Mouse (Mus musculus): ENCODE results near the gene 4930404H24Rik. TPM values are rescaled to one million over a fixed set of nuclear protein-coding genes. Genes with fewer than 3 reads are reported as not detected.

Gene 4930404H24Rik
- total RNA-seq, 1 experiment: not detected

DNA sequence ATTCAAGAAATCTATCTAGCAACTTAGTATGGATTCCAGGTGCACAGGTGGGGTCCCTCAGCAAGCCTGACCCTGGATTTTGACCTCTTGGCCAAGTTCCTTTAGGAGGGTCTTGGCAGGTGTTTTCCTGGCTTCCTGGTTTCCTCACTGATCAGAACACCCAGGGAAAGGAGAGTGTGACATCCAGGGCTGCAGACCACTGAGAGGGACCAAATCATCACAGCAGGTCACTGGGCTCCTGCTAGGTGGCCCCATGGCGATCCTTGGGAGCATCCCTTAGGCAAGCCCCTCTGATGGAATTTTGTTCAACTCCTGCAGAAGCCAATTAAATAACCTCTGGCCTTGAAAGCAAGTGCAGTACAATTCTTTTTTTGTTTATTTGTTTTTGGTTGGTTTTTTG lies 2.5 kb upstream of the 4930404H24Rik start:
- Histone ChIP-seq H3K9ac (ENCODE audit: insufficient read depth, low read depth, low read length, poor library complexity, severe bottlenecking) (no peak overlapping the region), H3K9me3 (ENCODE audit: control insufficient read depth, insufficient read depth, low read depth, low read length) (no peaks in the 10 kb centered on the region), H3K27ac (ENCODE audit: insufficient read depth, low read depth, low read length, poor library complexity, severe bottlenecking) (no peak overlapping the region), H3K4me1 (ENCODE audit: control insufficient read depth in 2 of 2, insufficient read depth in 2 of 2, low read length in 2 of 2, poor library complexity in 1 of 2) (peaks cover 2 to 23% of the 10 kb centered on the region in 2 experiments; a peak in 1 of 4 replicates), H3K36me3 (ENCODE audit: control insufficient read depth, insufficient read depth, low read length, poor library complexity, severe bottlenecking) (no peaks in the 10 kb centered on the region), H3K4me3 (ENCODE audit: insufficient read depth in 1 of 2, low read depth in 1 of 2, low read length in 2 of 2, poor library complexity in 1 of 2, severe bottlenecking in 1 of 2) (no peak overlapping the region)
- TF ChIP-seq CHD2 (IDR thresholded peaks at IDR 0.05; ENCODE audit: low read depth, low read length) (no peak), ZNF384 (IDR thresholded peaks at IDR 0.05; ENCODE audit: low read depth, low read length) (no peak), MAFK (IDR thresholded peaks at IDR 0.05; ENCODE audit: insufficient read depth, low read depth, low read length) (no peak)
- in situ Hi-C loops (cut with MboI; ENCODE audit: low sequenced_read_pairs in 2 of 2, unreplicated experiment in 2 of 2): loop anchor here in 1 of 2 experiments (25.0 kb wide), 1 partner anchor 97 kb away; no protein-coding TSS in a partner anchor
- no peak for DNase-seq (ENCODE audit: low read depth, low spot score)

DNA sequence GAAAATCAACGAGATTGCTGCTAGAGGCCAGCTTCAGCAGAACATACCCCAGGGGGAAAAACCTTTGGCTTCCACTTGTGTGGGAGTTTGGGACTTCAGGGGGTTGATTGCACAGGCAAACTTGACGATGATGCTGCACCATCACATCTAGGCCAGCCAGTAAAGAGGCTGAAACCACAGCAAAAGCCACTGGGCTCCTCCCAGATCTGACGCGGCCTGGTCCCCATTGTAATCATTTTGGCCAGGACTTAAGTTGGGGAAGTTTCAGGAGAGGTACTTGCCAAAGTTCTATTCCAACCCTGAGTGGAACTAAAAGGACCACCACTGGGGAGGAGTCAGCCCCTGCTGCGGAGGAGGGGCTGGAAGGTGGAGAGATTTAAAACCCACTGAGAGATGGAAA lies 1.6 kb upstream of the 4930404H24Rik start:
- Histone ChIP-seq H3K4me1 (ENCODE audit: control insufficient read depth in 2 of 2, insufficient read depth in 2 of 2, low read length in 2 of 2, poor library complexity in 1 of 2) (peaks cover 2 to 23% of the 10 kb centered on the region in 2 experiments; a peak in 2 of 4 replicates), H3K9ac (ENCODE audit: insufficient read depth, low read depth, low read length, poor library complexity, severe bottlenecking) (no peak overlapping the region), H3K27ac (ENCODE audit: insufficient read depth, low read depth, low read length, poor library complexity, severe bottlenecking) (no peak overlapping the region), H3K4me3 (ENCODE audit: insufficient read depth in 1 of 2, low read depth in 1 of 2, low read length in 2 of 2, poor library complexity in 1 of 2, severe bottlenecking in 1 of 2) (no peak overlapping the region), H3K36me3 (ENCODE audit: control insufficient read depth, insufficient read depth, low read length, poor library complexity, severe bottlenecking) (no peaks in the 10 kb centered on the region), H3K9me3 (ENCODE audit: control insufficient read depth, insufficient read depth, low read depth, low read length) (no peaks in the 10 kb centered on the region)
- DNase-seq (ENCODE audit: low read depth, low spot score): no peak
- no peak for TF ChIP-seq ZC3H11A (IDR thresholded peaks at IDR 0.05; ENCODE audit: borderline replicate concordance, low read depth, low read length)
- TF ChIP-seq MAFK (IDR thresholded peaks at IDR 0.05; ENCODE audit: insufficient read depth, low read depth, low read length): no peak
- no peak for TF ChIP-seq HCFC1 (IDR thresholded peaks at IDR 0.05; ENCODE audit: borderline replicate concordance, insufficient read depth, low read length)
- TF ChIP-seq CHD2 (IDR thresholded peaks at IDR 0.05; ENCODE audit: low read depth, low read length): no peak
- no peak for TF ChIP-seq ZNF384 (IDR thresholded peaks at IDR 0.05; ENCODE audit: low read depth, low read length)
- in situ Hi-C loops (cut with MboI; ENCODE audit: low sequenced_read_pairs in 2 of 2, unreplicated experiment in 2 of 2): loop anchor here in 1 of 2 experiments (25.0 kb wide), 1 partner anchor 96 kb away; no protein-coding TSS in a partner anchor

DNA sequence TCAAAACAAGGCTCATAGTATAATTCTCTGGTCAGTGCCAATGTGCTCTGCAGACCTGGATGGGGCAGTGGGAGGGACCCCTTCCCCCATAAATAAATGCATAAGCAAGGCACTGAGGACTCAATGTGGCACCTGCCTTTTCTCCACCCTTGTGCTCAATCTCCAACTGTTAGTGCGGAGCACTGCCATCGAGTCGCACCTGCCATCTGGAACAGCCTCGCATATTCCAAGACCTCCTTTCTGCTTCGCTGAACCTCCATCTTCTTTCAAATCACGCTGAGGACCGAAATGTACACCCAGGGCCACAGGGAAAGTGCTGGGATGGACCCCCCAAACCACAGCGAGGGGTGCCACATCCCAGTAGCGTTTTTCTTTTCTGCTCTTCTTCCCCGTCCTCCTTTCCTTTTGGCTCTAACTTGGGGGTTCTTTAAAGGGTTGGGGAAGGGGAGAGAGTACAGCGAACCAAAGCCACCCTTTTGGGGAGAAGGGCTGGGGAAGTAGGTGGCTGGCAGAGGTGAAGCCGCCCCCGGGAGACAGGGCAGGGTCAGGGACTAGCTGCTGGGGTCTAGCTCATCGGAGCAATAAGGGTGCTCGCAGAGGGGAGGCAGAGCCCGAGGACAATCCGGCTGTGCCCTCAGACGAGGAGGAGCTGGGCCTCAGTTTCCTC lies 945 bp upstream of the 4930404H24Rik start:
- TF ChIP-seq MAFK (IDR thresholded peaks at IDR 0.05; ENCODE audit: insufficient read depth, low read depth, low read length): no peak
- no peak for TF ChIP-seq CHD2 (IDR thresholded peaks at IDR 0.05; ENCODE audit: low read depth, low read length)
- TF ChIP-seq HCFC1 (IDR thresholded peaks at IDR 0.05; ENCODE audit: borderline replicate concordance, insufficient read depth, low read length): no peak
- TF ChIP-seq ZNF384 (IDR thresholded peaks at IDR 0.05; ENCODE audit: low read depth, low read length): no peak
- no peak for TF ChIP-seq ZC3H11A (IDR thresholded peaks at IDR 0.05; ENCODE audit: borderline replicate concordance, low read depth, low read length)
- Histone ChIP-seq H3K4me3 (ENCODE audit: insufficient read depth in 1 of 2, low read depth in 1 of 2, low read length in 2 of 2, poor library complexity in 1 of 2, severe bottlenecking in 1 of 2) (peak overlapping the region; percentile 54 to 68), H3K36me3 (ENCODE audit: control insufficient read depth, insufficient read depth, low read length, poor library complexity, severe bottlenecking) (no peaks in the 10 kb centered on the region), H3K27ac (ENCODE audit: insufficient read depth, low read depth, low read length, poor library complexity, severe bottlenecking) (no peak overlapping the region), H3K9ac (ENCODE audit: insufficient read depth, low read depth, low read length, poor library complexity, severe bottlenecking) (peak overlapping the region; percentile 18; the same call in 1 of the 2 replicates), H3K9me3 (ENCODE audit: control insufficient read depth, insufficient read depth, low read depth, low read length) (no peaks in the 10 kb centered on the region), H3K4me1 (ENCODE audit: control insufficient read depth in 2 of 2, insufficient read depth in 2 of 2, low read length in 2 of 2, poor library complexity in 1 of 2) (peaks cover 5 to 23% of the 10 kb centered on the region in 2 experiments; a peak in 2 of 4 replicates)
- no peak for DNase-seq (ENCODE audit: low read depth, low spot score)
- in situ Hi-C loops (cut with MboI; ENCODE audit: low sequenced_read_pairs in 2 of 2, unreplicated experiment in 2 of 2): loop anchor here in 1 of 2 experiments (25.0 kb wide), 1 partner anchor 96 kb away; no protein-coding TSS in a partner anchor

DNA sequence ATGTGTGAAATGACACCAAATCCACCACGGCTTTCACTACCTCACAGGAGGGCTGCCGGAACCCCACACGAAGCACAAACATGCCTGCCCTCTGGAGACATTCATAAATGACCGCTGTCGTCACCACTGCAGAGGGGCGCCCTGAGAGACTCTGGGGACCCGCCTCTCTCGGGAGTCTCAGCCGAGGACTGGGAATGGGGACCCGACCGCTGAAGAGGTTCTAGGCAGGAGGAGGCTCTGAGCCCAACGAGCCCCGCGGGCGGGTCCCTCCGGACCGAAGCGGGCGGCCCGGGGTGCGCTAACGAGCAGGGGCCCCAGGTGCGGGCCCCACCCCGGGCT lies 442 bp upstream of the 4930404H24Rik start:
- Histone ChIP-seq H3K36me3 (ENCODE audit: control insufficient read depth, insufficient read depth, low read length, poor library complexity, severe bottlenecking) (no peaks in the 10 kb centered on the region), H3K9ac (ENCODE audit: insufficient read depth, low read depth, low read length, poor library complexity, severe bottlenecking) (peak overlapping the region; percentile 18; the same call in 1 of the 2 replicates), H3K4me1 (ENCODE audit: control insufficient read depth in 2 of 2, insufficient read depth in 2 of 2, low read length in 2 of 2, poor library complexity in 1 of 2) (peaks cover 5 to 23% of the 10 kb centered on the region in 2 experiments; a peak in 2 of 4 replicates), H3K4me3 (ENCODE audit: insufficient read depth in 1 of 2, low read depth in 1 of 2, low read length in 2 of 2, poor library complexity in 1 of 2, severe bottlenecking in 1 of 2) (peak overlapping the region; percentile 54 to 68), H3K27ac (ENCODE audit: insufficient read depth, low read depth, low read length, poor library complexity, severe bottlenecking) (no peak overlapping the region), H3K9me3 (ENCODE audit: control insufficient read depth, insufficient read depth, low read depth, low read length) (no peaks in the 10 kb centered on the region)
- in situ Hi-C loops (cut with MboI; ENCODE audit: low sequenced_read_pairs in 2 of 2, unreplicated experiment in 2 of 2): loop anchor here in 1 of 2 experiments (25.0 kb wide), 1 partner anchor 95 kb away; no protein-coding TSS in a partner anchor
- TF ChIP-seq ZNF384 (IDR thresholded peaks at IDR 0.05; ENCODE audit: low read depth, low read length): no peak
- no peak for DNase-seq (ENCODE audit: low read depth, low spot score)
